Mouse (Mus musculus) small intestine, adult 2 months (tissue): ENCODE results near the gene Msrb2. TPM values are rescaled to one million over a fixed set of nuclear protein-coding genes. Genes with fewer than 3 reads are reported as not detected.

Source experiments
- H3K27ac ChIP-seq: fragments of 200-500 bp; 2 replicates; pipeline ENCODE4 v1.5.1; 2012; ENCODE audit warnings: low read depth, low read length, control low read depth, inconsistent platforms; ENCODE audit not compliant: insufficient read depth
- H3K27me3 ChIP-seq: fragments of 200-500 bp; 2 replicates; pipeline ENCODE4 v1.6.1; 2012; ENCODE audit warnings: mild to moderate bottlenecking, moderate library complexity, low read length, inconsistent platforms; ENCODE audit not compliant: control insufficient read depth, insufficient read depth
- H3K36me3 ChIP-seq: fragments of 200-500 bp; 2 replicates; pipeline ENCODE4 v1.6.1; 2012; ENCODE audit warnings: mild to moderate bottlenecking, low read length, control low read depth, inconsistent platforms; ENCODE audit not compliant: control insufficient read depth, insufficient read depth
- H3K4me1 ChIP-seq: fragments of 200-500 bp; 2 replicates; pipeline ENCODE4 v1.6.1; 2012; ENCODE audit warnings: low read length, inconsistent platforms, mixed read lengths; ENCODE audit not compliant: control insufficient read depth, insufficient read depth, insufficient read length
- H3K4me3 ChIP-seq: fragments of 200-500 bp; 2 replicates; pipeline ENCODE4 v1.5.1; 2012; ENCODE audit warnings: low read depth, mild to moderate bottlenecking, control low read depth, inconsistent platforms, low read length, moderate library complexity
- CTCF ChIP-seq: fragments of 200-500 bp; IDR thresholded peaks from 2 replicates; pipeline ENCODE4 v1.5.1; 2012; ENCODE audit warnings: low read depth, mild to moderate bottlenecking, control low read depth, inconsistent platforms, low read length, moderate library complexity, mixed read lengths; ENCODE audit not compliant: insufficient replicate concordance, insufficient read length; ENCODE audit errors: extremely low read depth
- POLR2A ChIP-seq: fragments of 200-500 bp; IDR thresholded peaks from 2 replicates; pipeline ENCODE4 v1.6.1; 2012; ENCODE audit warnings: low read depth, mild to moderate bottlenecking, control low read depth, inconsistent platforms, low read length, moderate library complexity
- WGBS: fragments of 180-500 bp; shearing (Covaris S2); methylation state at CpG from one replicate; pipeline ENCODE4 v1.1.7; 2018; 5-methylcytosine and 5-hydroxymethylcytosine counted together
- polyA plus RNA-seq: library from polyadenylated mRNA; depleted of rRNA; stranded (reverse); fragments of >200 nt; gene quantifications from 2 replicates; pipeline ENCODE4 v1.2.3, GENCODE M21; 2012

The Msrb2 gene
- polyA plus RNA-seq, 1 experiment, result 1.5 TPM

GRCm38 (mm10) chr2:19345414-19345964 is 25.8 kb upstream of the Msrb2 start:
- no peaks in the 10 kb centered on the region for H3K4me1 ChIP-seq
- 73% methylated on average over 5 of the region's 5 CpGs for WGBS
- no peak overlapping the region for H3K4me3 ChIP-seq
- H3K27me3 ChIP-seq, result no peaks in the 10 kb centered on the region
- no peak overlapping the region for H3K27ac ChIP-seq
- no peak for TF ChIP-seq CTCF
- TF ChIP-seq POLR2A, result no peak
- no peaks in the 10 kb centered on the region for H3K36me3 ChIP-seq

- 74% methylated on average over 3 of the region's 3 CpGs for WGBS
- Histone ChIP-seq H3K27ac (no peak overlapping the region), H3K4me3 (no peak overlapping the region), H3K27me3 (no peaks in the 10 kb centered on the region), H3K36me3 (no peaks in the 10 kb centered on the region), H3K4me1 (no peaks in the 10 kb centered on the region)
- TF ChIP-seq POLR2A, result no peak
- TF ChIP-seq CTCF, result no peak
Observed at GRCm38 (mm10) chr2:19348454-19348853, 22.8 kb upstream of the Msrb2 start.

- no peak overlapping the region for H3K4me3 ChIP-seq
Observed at GRCm38 (mm10) chr2:19350167-19350566, 21.1 kb upstream of the Msrb2 start.

DNA sequence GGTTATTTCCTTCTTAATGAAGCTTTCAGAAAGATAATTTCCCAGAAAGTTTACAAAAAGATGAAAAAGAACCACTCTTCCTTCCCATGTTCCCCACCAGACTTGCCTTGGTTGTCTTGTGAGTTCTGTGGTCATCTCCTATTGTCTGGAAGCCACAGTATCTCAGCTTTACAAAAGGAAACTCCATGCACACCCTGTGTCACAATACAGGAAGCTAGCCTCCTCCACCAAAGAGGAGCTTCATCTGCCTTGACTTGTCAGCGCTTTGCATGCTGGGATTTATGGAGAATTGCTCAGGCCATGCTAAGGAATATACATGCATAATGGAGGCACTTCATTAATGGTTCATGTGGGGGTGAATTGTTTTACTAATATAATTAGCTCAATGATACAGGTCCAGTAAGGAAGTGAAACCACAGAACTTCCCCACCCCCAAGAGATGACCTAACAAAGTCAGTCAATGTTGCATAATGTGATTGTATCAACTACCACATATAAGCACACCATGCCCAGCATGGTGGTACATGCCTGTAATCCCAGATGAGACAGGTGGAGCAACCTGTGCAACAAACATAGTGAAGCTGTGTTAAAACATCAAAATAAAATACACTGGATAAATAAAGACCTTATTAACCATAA is 19.5 kb upstream of the Msrb2 start:
- H3K4me1 ChIP-seq, result no peaks in the 10 kb centered on the region
- no peak overlapping the region for H3K27ac ChIP-seq
- no peak for TF ChIP-seq POLR2A
- no peak for TF ChIP-seq CTCF
- no peaks in the 10 kb centered on the region for H3K36me3 ChIP-seq
- no peaks in the 10 kb centered on the region for H3K27me3 ChIP-seq
- 89% methylated on average over 1 of the region's 1 CpGs for WGBS
- no peak overlapping the region for H3K4me3 ChIP-seq

More at GRCm38 (mm10) chr2:19350167-19350566, 21.1 kb upstream of the Msrb2 start:
- no peak for TF ChIP-seq CTCF
- TF ChIP-seq POLR2A, result no peak
- no peaks in the 10 kb centered on the region for H3K27me3 ChIP-seq
- no peaks in the 10 kb centered on the region for H3K36me3 ChIP-seq
- H3K27ac ChIP-seq, result no peak overlapping the region
- WGBS, result 35% methylated on average over 5 of the region's 5 CpGs
- H3K4me1 ChIP-seq, result no peaks in the 10 kb centered on the region

- no peaks in the 10 kb centered on the region for H3K27me3 ChIP-seq
- H3K36me3 ChIP-seq, result no peaks in the 10 kb centered on the region
- no peak overlapping the region for H3K4me3 ChIP-seq
- no peak overlapping the region for H3K27ac ChIP-seq
- H3K4me1 ChIP-seq, result no peaks in the 10 kb centered on the region
- no peak for TF ChIP-seq POLR2A
- no peak for TF ChIP-seq CTCF
- 76% methylated on average over 2 of the region's 2 CpGs for WGBS
Observed at GRCm38 (mm10) chr2:19353158-19353557, 18.1 kb upstream of the Msrb2 start.

GRCm38 (mm10) chr2:19362880-19363279 is 8.4 kb upstream of the Msrb2 start:
- Histone ChIP-seq H3K4me3 (no peak overlapping the region), H3K27ac (no peak overlapping the region), H3K36me3 (no peaks in the 10 kb centered on the region), H3K4me1 (no peaks in the 10 kb centered on the region), H3K27me3 (no peaks in the 10 kb centered on the region)
- TF ChIP-seq CTCF (no peak), POLR2A (no peak)
- 82% methylated on average over 1 of the region's 1 CpGs for WGBS

DNA sequence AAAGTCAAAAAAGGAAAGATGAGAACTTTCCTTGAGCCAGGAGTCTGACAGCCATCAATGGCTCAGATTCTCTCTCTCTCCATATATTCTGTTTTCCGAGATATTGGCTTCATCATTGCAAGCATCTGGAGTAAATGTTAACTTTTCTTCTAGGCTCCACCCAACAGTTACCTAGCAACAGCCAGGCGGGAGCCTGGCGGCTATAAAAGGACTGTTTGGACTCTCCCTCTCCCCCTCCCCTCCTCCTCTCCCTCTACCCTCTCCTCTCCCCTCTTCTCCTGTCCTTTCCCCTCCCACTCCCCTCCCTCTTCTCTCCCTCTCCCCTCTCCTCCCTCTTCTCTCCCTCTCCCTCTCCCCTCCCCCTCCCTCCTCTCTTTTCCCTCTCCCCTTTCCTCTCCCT is 4.8 kb upstream of the Msrb2 start:
- Histone ChIP-seq H3K4me1 (no peaks in the 10 kb centered on the region), H3K36me3 (no peaks in the 10 kb centered on the region), H3K4me3 (no peak overlapping the region), H3K27me3 (no peaks in the 10 kb centered on the region), H3K27ac (no peak overlapping the region)
- TF ChIP-seq CTCF (no peak), POLR2A (no peak)
- 16% methylated on average over 3 of the region's 3 CpGs for WGBS
